Comparison of ENCODE assay signal across 7 mouse cellular contexts in genomic region chr11:30954279-30954725, GRCm38 (mm10). TPM values are rescaled to one million over a fixed set of nuclear protein-coding genes. Genes with fewer than 3 reads are reported as not detected.
DNase-seq lines count a peak whose midpoint lies in the region; ATAC-seq lines count a peak whose summit lies in the region.

Gene Erlec1, minus strand, starts transcription at chr11:30954335.

- peaks cover 9% of the 10 kb centered on the region; the same call in 1 of the 2 replicates for H3K4me1 ChIP-seq in embryonic facial prominence, embryonic 12.5 days
- H3K4me1 ChIP-seq in limb, embryonic 11.5 days (ENCODE audit: control insufficient read depth, insufficient read depth, low read length): no peaks in the 10 kb centered on the region
- H3K4me1 ChIP-seq in midbrain, embryonic 14.5 days (ENCODE audit: control insufficient read depth, insufficient read depth, low read length): peaks cover 13% of the 10 kb centered on the region

- peak; percentile 99 for ATAC-seq in embryonic facial prominence, embryonic 12.5 days (ENCODE audit: insufficient number of reproducible peaks, insufficient read depth, low FRiP score, low TSS enrichment)
- peak; percentile 96 for ATAC-seq in limb, embryonic 11.5 days (ENCODE audit: insufficient number of reproducible peaks, low FRiP score, low TSS enrichment, low read depth)
- ATAC-seq in midbrain, embryonic 14.5 days (ENCODE audit: low FRiP score, low TSS enrichment): peak; percentile 98

- H3K36me3 ChIP-seq in embryonic facial prominence, embryonic 12.5 days: peaks cover 11% of the 10 kb centered on the region; the same call in 1 of the 2 replicates
- H3K36me3 ChIP-seq in limb, embryonic 11.5 days (ENCODE audit: control insufficient read depth, insufficient read depth, low read length): peaks cover 4% of the 10 kb centered on the region; the same call in 1 of the 2 replicates
- H3K36me3 ChIP-seq in midbrain, embryonic 14.5 days (ENCODE audit: control insufficient read depth, insufficient read depth, low read length): peaks cover 30% of the 10 kb centered on the region

- peak within 1 kb of the TSS; percentile 83 for H3K9ac ChIP-seq in embryonic facial prominence, embryonic 12.5 days
- H3K9ac ChIP-seq in limb, embryonic 11.5 days (ENCODE audit: low read length): peak within 1 kb of the TSS; percentile 90
- H3K9ac ChIP-seq in midbrain, embryonic 14.5 days (replicated peaks; ENCODE audit: low read length): peak within 1 kb of the TSS; percentile 85

- 1% methylated on average over 34 of the region's 40 CpGs for WGBS in embryonic facial prominence, embryonic 12.5 days
- under 1% methylated on average over 40 of the region's 40 CpGs for WGBS in limb, embryonic 11.5 days
- 1% methylated on average over 40 of the region's 40 CpGs for WGBS in midbrain, embryonic 14.5 days

- peak; percentile 89 for DNase-seq in adrenal gland, postnatal 25 days
- DNase-seq in heart, adult 11 months: peak; percentile 99
- DNase-seq in kidney, adult 18-20 months: peak; percentile 85
- DNase-seq in limb, embryonic 11.5 days (ENCODE audit: low spot score): peak; percentile 90
- peak; percentile 96 for DNase-seq in midbrain, embryonic 14.5 days
- DNase-seq in spleen, adult 18-20 months: peak; percentile 74 to 76

- peak within 1 kb of the TSS; percentile 66 for H3K4me2 ChIP-seq in embryonic facial prominence, embryonic 12.5 days (replicated peaks)
- H3K4me2 ChIP-seq in limb, embryonic 11.5 days (ENCODE audit: low read depth, severe bottlenecking): peak within 1 kb of the TSS; percentile 67
- H3K4me2 ChIP-seq in midbrain, embryonic 14.5 days (ENCODE audit: low read length): peak within 1 kb of the TSS; percentile 82

- peak within 1 kb of the TSS; percentile 80 for H3K4me3 ChIP-seq in embryonic facial prominence, embryonic 12.5 days
- H3K4me3 ChIP-seq in limb, embryonic 11.5 days (ENCODE audit: low read depth, low read length): peak within 1 kb of the TSS; percentile 78
- peak within 1 kb of the TSS; percentile 60 for H3K4me3 ChIP-seq in midbrain, embryonic 14.5 days (replicated peaks; ENCODE audit: low read depth, low read length)

- H3K9me3 ChIP-seq in embryonic facial prominence, embryonic 12.5 days: peaks cover 9% of the 10 kb centered on the region
- no peaks in the 10 kb centered on the region for H3K9me3 ChIP-seq in limb, embryonic 11.5 days (ENCODE audit: control insufficient read depth, low read length)
- 0 out of 2 replicates have a peak, but pooled peaks cover 12% of the 10 kb centered on the region for H3K9me3 ChIP-seq in midbrain, embryonic 14.5 days (ENCODE audit: control insufficient read depth, low read length)

- H3K27me3 ChIP-seq in embryonic facial prominence, embryonic 12.5 days: no peaks in the 10 kb centered on the region
- no peaks in the 10 kb centered on the region for H3K27me3 ChIP-seq in limb, embryonic 11.5 days (ENCODE audit: control insufficient read depth, insufficient read depth, low read length)
- H3K27me3 ChIP-seq in midbrain, embryonic 14.5 days (ENCODE audit: control insufficient read depth, insufficient read depth, low read length): no peaks in the 10 kb centered on the region

- H3K27ac ChIP-seq in embryonic facial prominence, embryonic 12.5 days: peak within 1 kb of the TSS; percentile 81
- peak within 1 kb of the TSS; percentile 45; the same call in 1 of the 2 replicates for H3K27ac ChIP-seq in limb, embryonic 11.5 days (replicated peaks; ENCODE audit: low read depth, low read length)
- peak within 1 kb of the TSS; percentile 84 for H3K27ac ChIP-seq in midbrain, embryonic 14.5 days (replicated peaks; ENCODE audit: low read depth, low read length)

RNA-seq across cellular contexts. Expression of gene Erlec1, which starts in this region (rescaled TPM):
- 66.4 and 69.9 TPM in 2 replicates for total RNA-seq in adrenal gland, postnatal 25 days (2021)
- 10.5 and 11.2 TPM in 2 replicates for polyA plus RNA-seq in embryonic facial prominence, embryonic 12.5 days (2016; fragmentation: Nextera tagmentation; extraction: Ambion mirVana)
- 9.6 and 10.6 TPM in 2 replicates for polyA plus RNA-seq in limb, embryonic 11.5 days (2014; fragmentation: Nextera tagmentation; extraction: Ambion mirVana)
- 13.5 and 14.4 TPM in 2 replicates for polyA plus RNA-seq in midbrain, embryonic 14.5 days (2014; fragmentation: Nextera tagmentation; extraction: Ambion mirVana)

Comparison
In these comparisons a context has a peak if more than half of its experiments do, and no peak if none do; other contexts are left out.
1. Peak in every context shown above with its lines: DNase-seq, ATAC-seq, H3K4me3 ChIP-seq and H3K27ac ChIP-seq.